Mouse (Mus musculus) kidney, embryonic 14.5 days (tissue): ENCODE results near the gene Flna. TPM values are rescaled to one million over a fixed set of nuclear protein-coding genes. Genes with fewer than 3 reads are reported as not detected.

Experiments used
- ATAC-seq: fragments of 200-750 bp; cut with Nextera tagmentation; 2 replicates; pipeline ENCODE4 v1.8.0; 2017; ENCODE audit warnings: moderate number of reproducible peaks, mild to moderate bottlenecking, moderate TSS enrichment, moderate library complexity; ENCODE audit not compliant: low FRiP score, low TSS enrichment
- H3K27ac ChIP-seq: fragments of 300-500 bp; sonication (generic); 2 replicates; pipeline ENCODE4 v1.5.1; 2014; ENCODE audit warnings: low read depth, mild to moderate bottlenecking, low read length, moderate library complexity, mixed read lengths
- H3K27me3 ChIP-seq: fragments of 300-500 bp; sonication (generic); 2 replicates; pipeline ENCODE4 v1.6.1; 2014; ENCODE audit warnings: mild to moderate bottlenecking, low read length; ENCODE audit not compliant: control insufficient read depth, insufficient read depth
- H3K36me3 ChIP-seq: fragments of 300-500 bp; sonication (generic); 2 replicates; pipeline ENCODE4 v1.6.1; 2014; ENCODE audit warnings: low read length, mixed read lengths; ENCODE audit not compliant: control insufficient read depth, insufficient read depth
- H3K4me1 ChIP-seq: fragments of 300-500 bp; sonication (generic); 2 replicates; pipeline ENCODE4 v1.6.1; 2014; ENCODE audit warnings: low read length, mixed read lengths; ENCODE audit not compliant: control insufficient read depth, insufficient read depth
- H3K4me2 ChIP-seq: fragments of 300-500 bp; sonication (generic); replicated peaks from 2 replicates; pipeline ENCODE4 v1.6.1; 2014; ENCODE audit warnings: low read depth, mild to moderate bottlenecking, low read length
- H3K4me3 ChIP-seq: fragments of 300-500 bp; sonication (generic); 2 replicates; pipeline ENCODE4 v1.5.1; 2014; ENCODE audit warnings: mild to moderate bottlenecking, low read length
- H3K9ac ChIP-seq: fragments of 300-500 bp; sonication (generic); 2 replicates; pipeline ENCODE4 v1.6.1; 2014; ENCODE audit warnings: low read depth, mild to moderate bottlenecking, low read length, moderate library complexity
- H3K9me3 ChIP-seq: fragments of 300-500 bp; sonication (generic); 2 replicates; pipeline ENCODE4 v1.6.1; 2016; ENCODE audit warnings: low read length; ENCODE audit not compliant: control insufficient read depth
- WGBS: fragments of 180-500 bp; shearing (Covaris S2); extraction: QIAGEN DNeasy Blood & Tissue Kit; methylation state at CpG from one replicate; pipeline ENCODE4 v1.1.7; 2014; 5-methylcytosine and 5-hydroxymethylcytosine counted together
- polyA plus RNA-seq: library from polyadenylated mRNA; unstranded; fragments of >200 nt; fragmentation: Nextera tagmentation; extraction: Ambion mirVana; gene quantifications from 2 replicates; pipeline ENCODE4 v1.2.1, GENCODE M21; 2014

The Flna gene
- polyA plus RNA-seq, 1 experiment from 2014 or later: 315 TPM

DNA sequence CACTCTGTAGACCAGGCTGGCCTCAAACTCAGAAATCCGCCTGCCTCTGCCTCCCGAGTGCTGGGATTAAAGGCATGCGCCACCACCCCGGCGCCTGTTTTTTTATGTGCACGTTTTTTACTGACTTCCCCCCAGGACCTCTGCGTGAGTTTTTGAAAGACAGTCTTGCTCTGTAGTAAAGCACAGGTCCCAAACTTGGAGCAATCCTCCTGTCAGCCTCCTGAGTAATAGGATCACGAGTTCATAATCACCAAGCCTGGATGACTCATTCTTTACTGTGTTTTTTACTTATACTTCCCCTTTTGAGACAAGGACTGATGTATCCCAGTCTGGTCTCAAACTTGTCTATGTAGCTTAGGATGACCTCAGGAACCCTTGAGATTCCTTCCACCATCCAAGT, 28.3 kb upstream of the Flna start:
- Histone ChIP-seq H3K4me2 (no peak overlapping the region), H3K36me3 (peaks cover 5% of the 10 kb centered on the region; the same call in 1 of the 2 replicates), H3K9me3 (no peaks in the 10 kb centered on the region), H3K27me3 (no peaks in the 10 kb centered on the region), H3K9ac (no peak overlapping the region), H3K27ac (no peak overlapping the region), H3K4me1 (no peaks in the 10 kb centered on the region), H3K4me3 (no peak overlapping the region)
- WGBS: 80% methylated on average over 8 of the region's 8 CpGs
- ATAC-seq: no peak

DNA sequence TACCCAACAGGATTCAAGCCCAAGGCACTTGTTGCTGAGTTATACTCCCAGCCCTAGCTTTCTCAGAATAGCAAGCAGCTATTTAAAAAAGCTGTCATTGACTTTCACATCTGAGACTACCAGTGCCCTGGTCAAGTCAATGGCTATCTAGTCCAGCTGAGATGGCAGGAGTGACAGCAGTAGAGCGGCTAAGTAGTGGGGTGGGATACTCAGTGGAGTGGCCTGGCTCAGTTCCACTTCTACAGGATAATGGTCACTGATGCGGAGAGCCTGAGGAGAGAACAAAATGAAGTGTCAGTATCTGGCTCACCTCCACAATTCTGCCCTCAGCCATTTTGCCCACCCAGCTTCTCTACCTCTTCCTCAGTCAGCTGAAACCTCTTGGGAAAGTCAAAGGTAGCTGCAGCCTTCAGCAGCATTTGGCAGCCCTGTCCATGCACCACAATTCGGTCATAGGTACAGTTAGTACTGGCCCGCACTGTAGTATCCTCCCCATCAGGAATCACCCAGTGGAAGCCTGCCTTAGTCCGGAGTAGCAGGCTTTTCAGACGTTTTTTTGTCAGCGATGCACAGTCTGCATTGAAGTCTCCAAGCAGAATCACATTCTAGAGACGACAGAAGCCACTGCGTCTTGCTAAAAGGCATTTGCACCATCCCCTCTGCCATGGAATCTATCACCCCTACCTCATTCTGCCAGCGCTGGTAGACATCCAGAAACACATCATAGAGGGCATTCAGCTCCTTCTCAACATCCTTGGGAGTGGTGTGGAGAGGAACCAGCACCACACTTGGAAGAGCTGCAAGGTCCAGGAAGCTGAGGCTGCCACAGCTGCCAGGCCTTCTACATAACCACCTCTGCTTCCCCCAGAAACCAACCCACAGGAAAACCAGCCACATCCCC, 24.1 kb upstream of the Flna start:
- Histone ChIP-seq H3K4me3 (no peak overlapping the region), H3K9ac (no peak overlapping the region), H3K36me3 (peaks cover 9% of the 10 kb centered on the region; the same call in 1 of the 2 replicates), H3K9me3 (no peaks in the 10 kb centered on the region), H3K27ac (no peak overlapping the region), H3K4me1 (no peaks in the 10 kb centered on the region), H3K4me2 (no peak overlapping the region), H3K27me3 (no peaks in the 10 kb centered on the region)
- WGBS: 36% methylated on average over 10 of the region's 10 CpGs
- no peak for ATAC-seq

DNA sequence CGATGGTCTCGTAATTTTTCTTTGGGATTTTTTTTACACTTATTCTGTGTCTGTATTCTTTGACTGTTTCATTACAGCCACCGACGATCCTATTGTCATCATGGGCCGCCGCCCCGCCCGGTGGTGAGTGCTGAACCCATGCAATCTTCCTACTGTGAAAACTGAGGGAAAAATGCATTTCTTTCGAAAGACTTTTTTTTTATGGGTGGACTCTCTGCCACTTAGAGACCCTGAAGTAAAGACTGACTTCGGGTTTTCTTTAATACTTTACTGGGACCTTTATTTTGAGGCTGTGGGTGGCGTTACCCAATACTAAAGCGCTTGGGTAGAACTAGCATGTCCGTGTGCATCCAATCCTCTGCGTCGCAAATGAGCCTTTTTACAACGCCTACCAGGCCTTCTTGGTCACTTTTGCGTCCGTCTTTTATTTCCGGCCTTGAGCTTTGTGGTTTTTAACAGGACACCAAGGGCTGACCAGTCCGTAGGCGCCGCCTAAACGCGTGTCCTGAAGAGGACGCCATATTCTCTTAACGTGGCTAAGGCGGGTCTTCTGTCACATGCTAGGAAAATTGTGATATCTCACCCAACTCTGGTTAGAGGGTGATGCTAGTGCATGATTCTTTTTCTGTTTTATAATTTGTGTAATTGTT, 21.4 kb upstream of the Flna start:
- Histone ChIP-seq H3K4me2 (peak overlapping the region; percentile 46), H3K27ac (peak overlapping the region; percentile 77), H3K9ac (peak overlapping the region; percentile 81), H3K9me3 (no peaks in the 10 kb centered on the region), H3K4me3 (peak overlapping the region; percentile 62), H3K27me3 (no peaks in the 10 kb centered on the region), H3K4me1 (no peaks in the 10 kb centered on the region), H3K36me3 (peaks cover 9% of the 10 kb centered on the region; the same call in 1 of the 2 replicates)
- 24% methylated on average over 27 of the region's 27 CpGs for WGBS
- no peak for ATAC-seq

DNA sequence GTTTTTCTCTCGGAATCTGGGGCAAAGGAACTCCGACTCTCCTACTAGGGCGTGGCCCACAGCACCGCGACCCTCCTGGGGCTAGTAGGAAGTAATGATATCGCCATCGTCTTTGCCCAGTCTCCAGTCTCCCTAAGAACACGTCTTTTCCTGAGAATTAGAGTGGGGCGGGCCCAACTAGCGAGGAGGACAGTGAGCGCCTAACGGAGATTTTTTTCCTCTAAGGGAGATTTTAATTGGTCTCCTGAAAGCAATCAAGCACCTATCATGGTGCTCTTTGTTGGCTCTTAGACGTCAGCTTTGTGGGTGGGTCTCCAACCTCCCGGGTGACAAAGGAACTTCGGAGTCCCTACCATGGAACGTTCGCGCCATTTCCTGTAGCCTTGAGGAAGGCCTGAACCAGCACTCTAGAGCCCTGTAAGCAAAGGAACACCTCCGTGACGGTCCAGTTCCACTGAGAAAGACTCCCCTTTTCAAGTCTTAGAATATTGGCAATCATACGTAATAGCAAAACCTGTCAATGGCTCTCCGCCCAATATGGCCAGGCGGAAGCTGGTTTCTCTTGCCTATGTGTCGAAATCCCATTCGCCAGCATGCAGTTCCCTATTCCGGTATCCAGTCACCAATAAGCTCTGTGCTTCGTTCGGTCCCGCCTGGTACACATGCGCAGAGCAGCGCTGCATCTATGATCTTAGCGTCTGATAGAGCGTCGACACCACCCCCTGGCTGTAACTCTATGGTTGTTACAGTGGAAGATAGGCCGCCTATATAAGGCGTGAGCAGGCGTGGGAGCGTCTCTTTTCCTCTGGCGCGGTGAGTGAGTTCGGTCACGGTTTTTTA, 20.7 kb upstream of the Flna start, which contains the start of gene Rpl10:
TSS of gene Rpl10 (plus strand) at position 751 of the 840 bp plus-strand sequence.
- H3K9ac ChIP-seq: peak within 1 kb of the TSS; percentile 81
- ATAC-seq: peak; percentile 92
- WGBS: 25% methylated on average over 42 of the region's 42 CpGs

DNA sequence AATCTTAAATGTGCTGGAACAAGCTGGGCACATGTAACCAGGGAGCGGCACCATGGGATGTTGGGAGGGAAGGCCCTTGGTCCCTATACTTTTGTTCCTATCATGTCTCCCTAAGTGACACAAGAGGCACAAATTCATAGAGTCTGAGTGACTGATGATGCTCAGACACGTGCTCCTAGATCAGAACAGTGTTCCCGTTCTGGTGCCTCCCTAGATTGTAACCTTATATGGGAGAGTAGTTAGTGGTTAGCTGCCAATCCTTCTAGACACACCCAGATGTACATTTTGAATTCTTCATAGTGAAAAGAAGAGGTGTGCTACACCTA, 20.1 kb upstream of the Flna start:
- H3K27me3 ChIP-seq: no peaks in the 10 kb centered on the region
- peak overlapping the region; percentile 91 for H3K27ac ChIP-seq
- no peaks in the 10 kb centered on the region for H3K9me3 ChIP-seq
- peak overlapping the region; percentile 62 for H3K4me3 ChIP-seq
- peak; percentile 39 for ATAC-seq
- no peaks in the 10 kb centered on the region for H3K4me1 ChIP-seq
- WGBS: 31% methylated on average over 3 of the region's 3 CpGs
- peak overlapping the region; percentile 40 for H3K4me2 ChIP-seq
- peak overlapping the region; percentile 52 for H3K9ac ChIP-seq
- H3K36me3 ChIP-seq: peaks cover 9% of the 10 kb centered on the region; the same call in 1 of the 2 replicates

More for the DNA sequence above, 20.7 kb upstream of the Flna start, which contains the start of gene Rpl10:
- Histone ChIP-seq H3K4me3 (peak within 1 kb of the TSS; percentile 62), H3K4me1 (no peaks in the 10 kb centered on the region), H3K27me3 (no peaks in the 10 kb centered on the region), H3K4me2 (peak within 1 kb of the TSS; percentile 46), H3K9me3 (no peaks in the 10 kb centered on the region), H3K36me3 (peaks cover 9% of the 10 kb centered on the region; the same call in 1 of the 2 replicates), H3K27ac (peak within 1 kb of the TSS; percentile 91)

DNA sequence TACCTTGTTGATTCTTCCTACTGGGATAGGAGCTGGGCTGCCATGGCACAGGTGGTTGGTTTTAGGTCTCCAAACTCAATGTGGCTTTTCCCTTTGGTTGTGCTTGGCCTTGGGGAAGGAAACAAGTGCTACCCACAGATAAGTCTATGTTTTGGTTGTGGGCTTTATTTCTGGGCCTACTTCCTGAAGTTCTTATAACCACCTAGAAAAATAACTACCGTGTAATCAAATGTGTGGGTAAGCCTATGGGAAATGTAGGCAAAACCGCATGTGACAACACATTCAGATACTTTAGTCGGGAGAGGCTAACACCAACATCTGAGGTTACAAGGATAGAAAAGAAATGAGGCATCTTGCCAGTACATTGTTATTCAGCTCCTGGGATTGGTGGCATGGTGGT, 8.1 kb upstream of the Flna start:
- Histone ChIP-seq H3K4me3 (no peak overlapping the region), H3K4me1 (no peaks in the 10 kb centered on the region), H3K9ac (no peak overlapping the region), H3K27ac (no peak overlapping the region), H3K4me2 (no peak overlapping the region), H3K27me3 (no peaks in the 10 kb centered on the region), H3K36me3 (peaks cover 16% of the 10 kb centered on the region; the same call in 1 of the 2 replicates), H3K9me3 (no peaks in the 10 kb centered on the region)
- ATAC-seq: no peak
- 96% methylated on average over 3 of the region's 3 CpGs for WGBS

DNA sequence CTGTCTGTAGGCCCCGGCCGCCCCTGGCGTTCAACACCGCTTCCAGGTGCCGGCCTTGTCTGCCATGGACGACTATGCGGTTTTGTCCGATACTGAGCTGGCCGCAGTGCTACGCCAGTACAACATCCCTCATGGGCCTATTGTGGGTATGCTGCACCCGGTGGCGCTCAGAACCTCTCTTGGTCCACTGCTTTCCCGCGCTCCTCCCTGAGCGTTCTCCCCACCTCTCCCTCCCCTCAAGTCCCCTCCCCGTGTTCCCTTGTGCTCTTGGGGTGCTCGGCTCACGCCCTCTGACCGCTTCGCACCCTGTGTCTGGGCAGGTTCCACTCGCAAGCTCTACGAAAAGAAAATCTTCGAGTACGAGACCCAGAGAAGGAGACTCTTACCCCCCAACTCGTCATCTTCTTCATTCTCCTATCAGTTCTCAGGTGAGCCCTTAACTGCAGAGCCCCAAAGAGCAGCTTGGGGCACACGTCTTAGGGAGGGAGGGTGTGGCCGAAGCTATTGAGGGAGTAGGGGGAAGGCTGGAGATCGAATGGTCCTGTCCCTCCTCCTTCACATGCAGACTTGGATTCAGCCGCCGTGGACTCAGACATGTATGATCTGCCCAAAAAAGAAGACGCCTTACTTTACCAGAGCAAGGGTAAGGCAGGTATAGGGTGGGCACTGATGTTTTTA, 5.4 kb upstream of the Flna start:
- Histone ChIP-seq H3K9me3 (no peaks in the 10 kb centered on the region), H3K4me2 (peak overlapping the region; percentile 54), H3K4me1 (no peaks in the 10 kb centered on the region), H3K36me3 (peaks cover 16% of the 10 kb centered on the region; the same call in 1 of the 2 replicates), H3K4me3 (peak overlapping the region; percentile 61), H3K27me3 (no peaks in the 10 kb centered on the region), H3K27ac (peak overlapping the region; percentile 90), H3K9ac (peak overlapping the region; percentile 75)
- 39% methylated on average over 31 of the region's 31 CpGs for WGBS
- peak; percentile 67 for ATAC-seq

DNA sequence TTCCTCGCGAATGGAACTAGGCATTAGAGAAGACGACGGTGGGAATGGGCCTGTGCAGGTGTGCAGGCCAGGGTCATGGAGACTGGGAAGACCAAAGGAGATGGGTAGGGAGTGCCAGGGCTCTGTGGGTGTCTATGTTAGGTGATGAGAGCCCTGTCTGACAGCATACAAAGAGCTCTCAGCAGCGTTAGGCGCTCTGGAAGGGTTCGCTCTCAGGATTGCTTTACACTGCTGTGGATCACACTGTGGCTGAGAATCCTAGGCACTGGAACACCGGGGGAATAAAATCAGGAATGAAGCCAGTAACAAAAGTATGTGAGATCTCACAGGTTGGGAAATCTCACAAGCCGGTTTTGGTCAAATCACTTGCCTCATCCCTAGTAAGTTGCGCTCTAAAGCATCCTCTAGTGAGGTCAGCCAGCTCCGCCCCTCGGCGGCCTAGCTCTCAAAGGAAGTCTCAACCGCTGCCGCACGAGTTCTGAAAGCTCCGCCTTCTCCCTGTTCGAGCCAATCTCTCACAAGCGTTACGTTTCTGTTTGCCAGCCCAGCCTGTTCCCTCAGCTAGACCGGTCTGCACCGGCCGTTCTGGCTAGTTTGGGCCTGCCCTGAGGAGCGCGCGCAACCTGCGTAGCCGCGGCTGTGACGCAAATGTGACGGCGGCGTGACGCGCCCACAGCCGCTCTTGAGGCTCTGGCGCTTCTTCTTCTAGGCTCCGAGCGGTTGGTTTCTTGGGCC, 4.7 kb upstream of the Flna start, which contains the start of gene Emd:
TSS of gene Emd (plus strand) at position 535 of the 735 bp plus-strand sequence.
- no peaks in the 10 kb centered on the region for H3K9me3 ChIP-seq
- peak within 1 kb of the TSS; percentile 90 for H3K27ac ChIP-seq
- H3K36me3 ChIP-seq: peaks cover 16% of the 10 kb centered on the region; the same call in 1 of the 2 replicates
- H3K9ac ChIP-seq: peak within 1 kb of the TSS; percentile 75
- ATAC-seq: peak; percentile 97
- peak within 1 kb of the TSS; percentile 54 for H3K4me2 ChIP-seq
- 28% methylated on average over 39 of the region's 39 CpGs for WGBS
- no peaks in the 10 kb centered on the region for H3K4me1 ChIP-seq
- H3K27me3 ChIP-seq: no peaks in the 10 kb centered on the region
- peak within 1 kb of the TSS; percentile 61 for H3K4me3 ChIP-seq
